ENCODE assay signal across 9 mouse cellular contexts in genomic region chr7:127574115-127574514, GRCm38 (mm10). TPM values are rescaled to one million over a fixed set of nuclear protein-coding genes. Genes with fewer than 3 reads are reported as not detected.
DNase-seq lines count a peak whose midpoint lies in the region; ATAC-seq and TF ChIP-seq lines count a peak whose summit lies in the region.
"Had no signal": no experiment of that assay in that cellular context is flagged by ENCODE, and none has a peak within 500 bp of the region (broad histone marks: within the 10 kb centered on the region; RNA-seq: fewer than 3 reads in every experiment).

No protein-coding gene starts in this region.

- no peak overlapping the region; the same call in 1 of the 2 replicates for H3K27ac ChIP-seq in spleen, adult 2 months (ENCODE audit: insufficient read depth, low read length)
- H3K27ac ChIP-seq in limb, embryonic 14.5 days (replicated peaks; ENCODE audit: low read depth, low read length): 0 out of 2 replicates have a peak overlapping the region, but pooled peaks have one; percentile 55
- no peak overlapping the region for H3K27ac ChIP-seq in stomach, embryonic 16.5 days (ENCODE audit: low read length)

- peak overlapping the region; percentile 89 for H3K4me2 ChIP-seq in limb, embryonic 14.5 days (replicated peaks; ENCODE audit: low read depth, low read length, severe bottlenecking)
- H3K4me2 ChIP-seq in stomach, embryonic 16.5 days (ENCODE audit: low read depth, low read length): peak overlapping the region; percentile 94

- H3K27me3 ChIP-seq in spleen, adult 2 months (ENCODE audit: control insufficient read depth, insufficient read depth, low read length): no peaks in the 10 kb centered on the region
- H3K27me3 ChIP-seq in limb, embryonic 14.5 days (ENCODE audit: control insufficient read depth, insufficient read depth, low read length): no peaks in the 10 kb centered on the region
- H3K27me3 ChIP-seq in stomach, embryonic 16.5 days (ENCODE audit: control insufficient read depth, insufficient read depth, low read length): no peaks in the 10 kb centered on the region

- ATAC-seq in CD4-positive, CD25-positive, alpha-beta regulatory T cell, adult 4 months: no peak
- no peak for ATAC-seq in limb, embryonic 14.5 days (ENCODE audit: low FRiP score, low read depth)
- ATAC-seq in stomach, embryonic 16.5 days (ENCODE audit: insufficient read depth, low FRiP score): no peak

- H3K9ac ChIP-seq in limb, embryonic 14.5 days (ENCODE audit: low read depth, low read length, severe bottlenecking): peak overlapping the region; percentile 78
- H3K9ac ChIP-seq in stomach, embryonic 16.5 days (ENCODE audit: low read length): peak overlapping the region; percentile 89

- no peak for TF ChIP-seq POLR2A in spleen, adult 2 months (IDR thresholded peaks at IDR 0.05; ENCODE audit: low read depth, low read length)
- no peak for TF ChIP-seq POLR2A in limb, embryonic 14.5 days (IDR thresholded peaks at IDR 0.05; ENCODE audit: borderline replicate concordance, extremely low read depth, insufficient read depth, insufficient read length)

- WGBS in spleen, adult 2 months: 10% methylated on average over 7 of the region's 7 CpGs
- WGBS in limb, embryonic 14.5 days: 24% methylated on average over 7 of the region's 7 CpGs
- 13% methylated on average over 7 of the region's 7 CpGs for WGBS in stomach, embryonic 16.5 days

- no peak for TF ChIP-seq CTCF in spleen, adult 2 months (IDR thresholded peaks at IDR 0.05; ENCODE audit: extremely low read depth, insufficient read depth, insufficient read length, insufficient replicate concordance)

- no peaks in the 10 kb centered on the region for H3K9me3 ChIP-seq in limb, embryonic 14.5 days (ENCODE audit: control insufficient read depth, low read length)
- H3K9me3 ChIP-seq in stomach, embryonic 16.5 days (replicated peaks; ENCODE audit: control insufficient read depth, low read length): no peaks in the 10 kb centered on the region

- peaks cover 6% of the 10 kb centered on the region for H3K4me1 ChIP-seq in spleen, adult 2 months (ENCODE audit: control insufficient read depth, insufficient read depth, insufficient read length)
- H3K4me1 ChIP-seq in limb, embryonic 14.5 days (ENCODE audit: control insufficient read depth, insufficient read depth, low read length): peaks cover 18% of the 10 kb centered on the region
- peaks cover 11% of the 10 kb centered on the region for H3K4me1 ChIP-seq in stomach, embryonic 16.5 days (ENCODE audit: control insufficient read depth, insufficient read depth, low read length)

- peak; percentile 21 for DNase-seq in CD4-positive, CD25-positive, alpha-beta regulatory T cell, adult 2 months (ENCODE audit: low read depth, low spot score)
- no peak for DNase-seq in spleen, adult 2 months (ENCODE audit: low read depth in 1 of 2, low spot score in 2 of 2)
- DNase-seq in spleen, postnatal 10 days (ENCODE audit: low spot score in 2 of 2): no peak
- no peak for DNase-seq in limb, embryonic 14.5 days (ENCODE audit: low spot score)
- DNase-seq in adrenal gland, postnatal 25 days: no peak
- DNase-seq in layer of hippocampus, adult 9-11 months: no peak
- DNase-seq: retina, postnatal 1 day had no signal

- peak overlapping the region; percentile 77 for H3K4me3 ChIP-seq in spleen, adult 2 months (ENCODE audit: extremely low read depth, insufficient read depth, insufficient read length)
- H3K4me3 ChIP-seq in limb, embryonic 14.5 days (replicated peaks; ENCODE audit: low read length): peak overlapping the region; percentile 72
- peak overlapping the region; percentile 83 for H3K4me3 ChIP-seq in stomach, embryonic 16.5 days (replicated peaks; ENCODE audit: low read length)

- peaks cover 11% of the 10 kb centered on the region for H3K36me3 ChIP-seq in spleen, adult 2 months (ENCODE audit: control insufficient read depth, insufficient read depth, low read length)
- peaks cover 29% of the 10 kb centered on the region for H3K36me3 ChIP-seq in limb, embryonic 14.5 days (ENCODE audit: control insufficient read depth, insufficient read depth, low read length)
- no peaks in the 10 kb centered on the region for H3K36me3 ChIP-seq in stomach, embryonic 16.5 days (ENCODE audit: control insufficient read depth, insufficient read depth, low read length)

RNA-seq across cellular contexts. Expression of gene Phkg2, which starts 1.0 kb away (rescaled TPM):
- 100 to 1,000 TPM; 109 to 138 TPM for polyA plus RNA-seq in CD4-positive, CD25-positive, alpha-beta regulatory T cell, adult 4 months (2017; shearing (Covaris generic))
- 79.5 and 91.4 TPM in 2 replicates for polyA plus RNA-seq in spleen, adult 2 months (2012; rRNA removed)
- 99.1 and 103 TPM in 2 replicates for polyA plus RNA-seq in limb, embryonic 14.5 days (2012; rRNA removed)
- 36.3 and 41.9 TPM in 2 replicates for polyA plus RNA-seq in limb, embryonic 14.5 days (2014; fragmentation: Nextera tagmentation; extraction: Ambion mirVana)
- polyA plus RNA-seq in stomach, embryonic 16.5 days (2015; fragmentation: Nextera tagmentation; extraction: Ambion mirVana): 37.6 and 44.1 TPM in 2 replicates
- 52.3 and 55.0 TPM in 2 replicates for total RNA-seq in adrenal gland, postnatal 25 days (2021)

RNA-seq across cellular contexts. Expression of gene Tmem265, which starts 12.9 kb away (rescaled TPM):
- 10 to 100 TPM; 39.7 to 91.0 TPM for polyA plus RNA-seq in CD4-positive, CD25-positive, alpha-beta regulatory T cell, adult 4 months (2017; shearing (Covaris generic))
- polyA plus RNA-seq in spleen, adult 2 months (2012; rRNA removed): 4.8 TPM in 2 replicates
- 2.4 and 4.5 TPM in 2 replicates for polyA plus RNA-seq in limb, embryonic 14.5 days (2012; rRNA removed)
- 7.1 and 9.3 TPM in 2 replicates for polyA plus RNA-seq in limb, embryonic 14.5 days (2014; fragmentation: Nextera tagmentation; extraction: Ambion mirVana)
- polyA plus RNA-seq in stomach, embryonic 16.5 days (2015; fragmentation: Nextera tagmentation; extraction: Ambion mirVana): 10.1 and 14.0 TPM in 2 replicates
- not detected in 2 replicates for total RNA-seq in adrenal gland, postnatal 25 days (2021)

RNA-seq across cellular contexts. Expression of gene Ccdc189, which starts 14.3 kb away (rescaled TPM):
- polyA plus RNA-seq in CD4-positive, CD25-positive, alpha-beta regulatory T cell, adult 4 months (2017; shearing (Covaris generic)): under 1 TPM; 0.56 to 0.70 TPM
- polyA plus RNA-seq in spleen, adult 2 months (2012; rRNA removed): 1.6 and 2.2 TPM in 2 replicates
- 9.7 and 10.6 TPM in 2 replicates for polyA plus RNA-seq in limb, embryonic 14.5 days (2012; rRNA removed)
- polyA plus RNA-seq in limb, embryonic 14.5 days (2014; fragmentation: Nextera tagmentation; extraction: Ambion mirVana): 5.4 and 8.1 TPM in 2 replicates
- polyA plus RNA-seq in stomach, embryonic 16.5 days (2015; fragmentation: Nextera tagmentation; extraction: Ambion mirVana): 6.3 and 8.1 TPM in 2 replicates
- total RNA-seq in adrenal gland, postnatal 25 days (2021): 12.7 and 15.4 TPM in 2 replicates

RNA-seq across cellular contexts. Expression of gene Rnf40, which starts 14.5 kb away (rescaled TPM):
- polyA plus RNA-seq in CD4-positive, CD25-positive, alpha-beta regulatory T cell, adult 4 months (2017; shearing (Covaris generic)): 10 to 100 TPM; 26.3 to 45.6 TPM
- 25.8 and 29.3 TPM in 2 replicates for polyA plus RNA-seq in spleen, adult 2 months (2012; rRNA removed)
- 49.1 and 51.9 TPM in 2 replicates for polyA plus RNA-seq in limb, embryonic 14.5 days (2012; rRNA removed)
- 42.5 and 49.5 TPM in 2 replicates for polyA plus RNA-seq in limb, embryonic 14.5 days (2014; fragmentation: Nextera tagmentation; extraction: Ambion mirVana)
- 41.6 and 41.7 TPM in 2 replicates for polyA plus RNA-seq in stomach, embryonic 16.5 days (2015; fragmentation: Nextera tagmentation; extraction: Ambion mirVana)
- 60.6 and 69.6 TPM in 2 replicates for total RNA-seq in adrenal gland, postnatal 25 days (2021)

RNA-seq across cellular contexts. Expression of gene Zfp629, which starts 41.5 kb away (rescaled TPM):
- polyA plus RNA-seq in CD4-positive, CD25-positive, alpha-beta regulatory T cell, adult 4 months (2017; shearing (Covaris generic)): under 1 TPM; 0.16 to 0.56 TPM
- polyA plus RNA-seq in spleen, adult 2 months (2012; rRNA removed): 4.9 and 5.4 TPM in 2 replicates
- polyA plus RNA-seq in limb, embryonic 14.5 days (2012; rRNA removed): 23.8 and 24.5 TPM in 2 replicates
- 13.9 and 19.2 TPM in 2 replicates for polyA plus RNA-seq in limb, embryonic 14.5 days (2014; fragmentation: Nextera tagmentation; extraction: Ambion mirVana)
- polyA plus RNA-seq in stomach, embryonic 16.5 days (2015; fragmentation: Nextera tagmentation; extraction: Ambion mirVana): 10.4 and 10.9 TPM in 2 replicates
- total RNA-seq in adrenal gland, postnatal 25 days (2021): 25.1 and 25.4 TPM in 2 replicates
